Mouse (Mus musculus): Measurements from ENCODE around the gene Abcc2. TPM values are rescaled to one million over a fixed set of nuclear protein-coding genes. Genes with fewer than 3 reads are reported as not detected.

Gene Abcc2
- polyA plus RNA-seq (2012) = 0.05 and 0.06 TPM in 2 replicates

DNA sequence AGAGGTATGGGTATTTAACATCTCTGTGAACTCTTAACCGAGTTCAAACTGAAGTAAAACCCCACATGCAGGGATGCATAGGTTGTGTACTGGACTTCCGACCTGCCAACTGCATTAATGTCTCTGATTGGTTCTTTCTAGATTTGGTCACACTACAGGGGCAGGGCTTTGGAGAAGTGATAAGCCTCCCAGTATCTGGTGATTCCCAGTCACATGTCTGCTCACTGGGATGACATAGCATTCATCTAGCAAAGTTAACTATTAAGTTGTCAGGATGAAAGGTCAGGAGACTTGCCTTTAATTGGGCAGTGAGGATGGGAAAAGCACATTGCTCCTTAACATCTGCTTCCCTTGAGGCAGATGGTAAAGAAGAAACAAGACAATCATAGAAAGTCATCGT, at the start of gene Abcc2:
Abcc2 (plus strand) TSS at position 213 of the 400 bp plus-strand sequence.

DNA sequence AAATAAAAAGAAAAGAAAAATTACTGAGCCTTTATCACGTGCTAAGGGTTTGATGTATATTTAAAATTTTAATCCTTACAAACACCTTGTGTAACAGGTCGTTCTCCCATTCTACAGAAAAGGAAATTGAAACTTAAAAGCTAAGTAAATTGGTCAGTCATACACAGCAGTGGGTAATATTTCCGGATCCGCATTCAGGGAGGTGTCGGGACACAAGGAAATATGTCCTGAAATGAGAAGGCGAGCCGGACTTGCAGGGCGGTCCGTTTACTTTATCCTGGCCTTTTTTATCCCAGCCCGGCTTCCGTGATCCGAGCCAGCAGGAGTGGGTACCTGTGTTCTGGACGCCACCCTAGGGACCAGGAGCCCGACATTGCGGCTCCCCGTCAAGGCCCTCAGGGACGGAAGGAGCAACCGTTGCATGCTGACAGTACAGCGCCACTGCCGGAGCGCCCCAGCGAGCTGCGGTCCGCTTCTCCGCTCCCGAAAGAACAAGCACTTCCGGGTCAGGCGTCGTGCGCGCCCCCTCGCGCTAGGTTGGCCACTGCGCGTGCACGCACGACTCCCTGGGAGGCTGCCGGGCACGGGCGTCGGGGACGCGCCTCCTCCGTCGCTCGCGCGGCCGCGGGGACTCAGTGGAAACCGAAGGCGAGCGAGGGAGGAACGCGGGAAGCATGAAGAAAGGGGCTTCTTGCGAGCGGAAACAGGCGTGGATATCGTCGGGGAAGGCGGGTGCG, 29.3 kb upstream of the Abcc2 start, which contains the start of the genes Cutc and Cox15:
Cutc (plus strand) TSS at position 508 of the 737 bp plus-strand sequence.
Cox15 (minus strand) TSS at position 512 of the 737 bp plus-strand sequence.

Other genes with a start within 250 kb of the Abcc2 start
- 1.1 and 3.5 TPM in 2 replicates for gene Nkx2-3, start 169.9 kb upstream of the Abcc2 start, polyA plus RNA-seq (2012)
- gene Slc25a28, start 107.3 kb upstream of the Abcc2 start, polyA plus RNA-seq (2012) = 57.6 and 74.9 TPM in 2 replicates
- 2.8 and 3.0 TPM in 2 replicates for gene Entpd7, start 92.5 kb upstream of the Abcc2 start, polyA plus RNA-seq (2012)
- gene Cutc, start 29.2 kb upstream of the Abcc2 start, polyA plus RNA-seq (2012) = 5.2 and 5.5 TPM in 2 replicates
- 3.8 and 4.2 TPM in 2 replicates for gene Cox15, start 29.2 kb upstream of the Abcc2 start, polyA plus RNA-seq (2012)
- gene Dnmbp, start 158.0 kb downstream of the Abcc2 start, polyA plus RNA-seq (2012) = 6.0 and 6.6 TPM in 2 replicates
- 0.38 and 0.53 TPM in 2 replicates for gene Cpn1, start 204.4 kb downstream of the Abcc2 start, polyA plus RNA-seq (2012)
- not detected in 2 replicates for gene Cyp2c23, start 247.0 kb downstream of the Abcc2 start, polyA plus RNA-seq (2012)